Mouse (Mus musculus): Measurements from ENCODE around the gene Klra17. TPM values are rescaled to one million over a fixed set of nuclear protein-coding genes. Genes with fewer than 3 reads are reported as not detected.
"Not testable (repeated sequence)": the region's sequence is repeated elsewhere in the genome, so short reads cannot be mapped to it uniquely, and the experiment has no call there.

Gene Klra17
- not detected for total RNA-seq (2021)
- long read RNA-seq, experiment 1, result 0 reads
- long read RNA-seq, experiment 2, result 0 reads

- DNase-seq, result no peak
Observed at GRCm38 (mm10) chr6:129876549-129876948, at the start of gene Klra17. TSS of gene Klra17 (minus strand) at chr6:129876672.

- DNase-seq, result not testable (repeated sequence)
Observed at GRCm38 (mm10) chr6:129917476-129917946, 41.0 kb upstream of the Klra17 start, which contains the start of gene Klra5. TSS of gene Klra5 (minus strand) at chr6:129917650.

- DNase-seq, result no peak
Observed at GRCm38 (mm10) chr6:129916996-129917395, 40.5 kb upstream of the Klra17 start.

GRCm38 (mm10) chr6:129882525-129882924 is 6.1 kb upstream of the Klra17 start:
- DNase-seq, result no peak

- not testable (repeated sequence) for DNase-seq
Observed at GRCm38 (mm10) chr6:129862349-129862748, 14.1 kb downstream of the Klra17 start, which contains the start of gene Gm17631. TSS of gene Gm17631 (plus strand) at chr6:129862649.

GRCm38 (mm10) chr6:129825559-129825958 is 50.9 kb downstream of the Klra17 start:
- DNase-seq, result no peak

GRCm38 (mm10) chr6:129824004-129824403 is 52.5 kb downstream of the Klra17 start:
- no peak for DNase-seq

- no peak for DNase-seq
Observed at GRCm38 (mm10) chr6:129817731-129818130, 58.7 kb downstream of the Klra17 start.

- not testable (repeated sequence) for DNase-seq
Observed at GRCm38 (mm10) chr6:129784170-129784569, 92.3 kb downstream of the Klra17 start, which contains the start of gene Gm156. TSS of gene Gm156 (minus strand) at chr6:129784270.

Other genes with a start within 250 kb of the Klra17 start
- gene Klrc3, start 233.3 kb downstream of the Klra17 start, total RNA-seq (2021), result not detected
- not detected for gene Klrc2, start 216.0 kb downstream of the Klra17 start, total RNA-seq (2021)
- gene Klrc1, start 197.7 kb downstream of the Klra17 start, total RNA-seq (2021), result under 1 TPM in 1 of 2 experiments, not detected in 1; 0.48 TPM
- under 1 TPM in 1 of 2 experiments, not detected in 1; 0.36 TPM for gene Klri1, start 159.5 kb downstream of the Klra17 start, total RNA-seq (2021)
- not detected for gene Klri2, start 136.2 kb downstream of the Klra17 start, total RNA-seq (2021)
- not detected for gene Gm156, start 92.4 kb downstream of the Klra17 start, total RNA-seq (2021)
- not detected for gene Gm17631, start 14.0 kb downstream of the Klra17 start, total RNA-seq (2021)
- gene Klra5, start 41.0 kb upstream of the Klra17 start, total RNA-seq (2021), result not detected
- gene Klra6, start 150.3 kb upstream of the Klra17 start, total RNA-seq (2021), result not detected
- gene Klra4, start 190.6 kb upstream of the Klra17 start, total RNA-seq (2021), result not detected